Mouse (Mus musculus): Measurements from ENCODE around the gene Phf21a.

DNA sequence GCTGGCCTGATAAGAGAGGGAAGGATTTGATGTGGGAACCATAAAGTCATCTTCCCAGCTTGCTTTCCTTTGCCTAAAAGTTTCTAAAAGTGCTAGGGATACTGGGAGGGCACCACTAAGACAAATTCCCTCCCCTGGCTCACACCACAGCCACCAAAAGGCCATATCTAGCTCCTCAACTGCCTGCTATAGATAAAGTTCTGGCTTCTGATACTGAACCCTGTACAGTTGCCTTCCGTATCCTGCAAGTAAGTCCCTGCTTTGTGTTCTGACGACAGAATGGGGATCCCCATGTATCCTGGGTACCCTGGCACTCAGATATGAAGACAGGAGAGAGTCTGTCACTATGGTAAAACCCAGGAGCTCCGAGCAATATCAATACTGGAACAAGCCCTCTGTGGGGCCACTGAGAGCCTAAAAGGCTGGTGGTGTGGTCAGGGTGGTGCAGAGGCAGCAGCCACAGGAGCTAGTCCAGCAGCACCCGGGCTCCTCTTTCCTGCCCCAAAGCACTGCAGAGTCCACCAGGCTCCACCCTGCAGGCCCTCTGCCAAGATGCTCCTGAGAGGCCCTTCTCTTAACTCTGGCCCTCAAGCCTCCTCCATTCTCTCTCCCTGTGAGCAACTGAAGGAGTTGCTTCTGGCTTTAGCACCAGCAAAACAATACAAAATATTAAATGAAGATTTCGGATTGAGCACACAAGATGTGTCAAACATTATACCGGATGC is 297.5 kb downstream of the Phf21a start:
- TF ChIP-seq CTCF (IDR thresholded peaks at IDR 0.05; ENCODE audit: low read depth) (no peak), EP300 (IDR thresholded peaks at IDR 0.05; ENCODE audit: low read depth) (no peak)
